Mouse (Mus musculus): Measurements from ENCODE around the gene Gm10570. TPM values are rescaled to one million over a fixed set of nuclear protein-coding genes. Genes with fewer than 3 reads are reported as not detected.

Gene Gm10570
- polyA plus RNA-seq, 2 experiments = 0.08 TPM; not detected in 1

DNA sequence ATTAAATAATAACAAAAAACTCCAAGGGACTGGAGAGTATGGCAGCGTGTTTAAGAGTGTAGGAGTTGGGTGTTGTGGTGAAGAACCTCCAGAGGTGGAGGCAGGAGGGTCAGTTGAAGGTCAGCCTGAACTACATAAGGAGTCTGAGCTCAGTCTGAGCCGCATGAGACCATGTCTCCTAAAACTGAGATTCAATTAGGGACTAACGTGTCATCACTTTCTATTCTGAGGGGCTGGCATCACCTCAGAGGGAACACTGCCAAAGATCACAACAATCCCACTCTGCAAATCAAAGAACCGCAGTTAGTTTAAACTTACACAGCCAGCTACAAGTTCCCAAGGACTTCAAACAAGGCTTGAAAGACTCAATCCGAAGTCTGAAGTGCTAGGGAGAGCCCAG is 15.1 kb upstream of the Gm10570 start:
- Histone ChIP-seq H3K4me2 (ENCODE audit: low read depth) (no peak overlapping the region), H3K27ac (no peak overlapping the region), H3K36me3 (replicated peaks; ENCODE audit: control insufficient read depth, insufficient read depth, low read depth) (peaks cover 10% of the 10 kb centered on the region), H3K4me3 (ENCODE audit: insufficient read depth in 1 of 2, low read depth in 2 of 2, low read length in 2 of 2) (no peak overlapping the region), H3K9me3 (ENCODE audit: control insufficient read depth, low read length) (no peaks in the 10 kb centered on the region), H3K4me1 (replicated peaks; ENCODE audit: control insufficient read depth in 2 of 2, insufficient read depth in 2 of 2, low read length in 1 of 2) (peaks cover 6 to 8% of the 10 kb centered on the region in 2 experiments; a peak in 3 of 4 replicates), H3K9ac (replicated peaks) (no peak overlapping the region), H3K27me3 (ENCODE audit: control insufficient read depth, insufficient read depth, low read length) (no peaks in the 10 kb centered on the region)
- ATAC-seq (ENCODE audit: insufficient read depth) (no peak), DNase-seq (ENCODE audit: low read depth in 3 of 3, low spot score in 3 of 3) (no peak)
- TF ChIP-seq CTCF (IDR thresholded peaks at IDR 0.05; ENCODE audit: low read depth) = no peak
- WGBS (ENCODE audit: insufficient replicate concordance) = 77% methylated on average over 5 of the region's 5 CpGs

- WGBS (ENCODE audit: insufficient replicate concordance) = 11% methylated on average over 1 of the region's 1 CpGs
- Histone ChIP-seq H3K9ac (replicated peaks) (no peak overlapping the region), H3K4me2 (ENCODE audit: low read depth) (no peak overlapping the region), H3K36me3 (replicated peaks; ENCODE audit: control insufficient read depth, insufficient read depth, low read depth) (peaks cover 10% of the 10 kb centered on the region), H3K4me1 (replicated peaks; ENCODE audit: control insufficient read depth in 2 of 2, insufficient read depth in 2 of 2, low read length in 1 of 2) (peaks cover 6 to 8% of the 10 kb centered on the region in 2 experiments; a peak in 3 of 4 replicates), H3K9me3 (ENCODE audit: control insufficient read depth, low read length) (no peaks in the 10 kb centered on the region), H3K27me3 (ENCODE audit: control insufficient read depth, insufficient read depth, low read length) (no peaks in the 10 kb centered on the region), H3K4me3 (ENCODE audit: insufficient read depth in 1 of 2, low read depth in 2 of 2, low read length in 2 of 2) (no peak overlapping the region), H3K27ac (no peak overlapping the region)
- no peak for DNase-seq (ENCODE audit: low read depth in 3 of 3, low spot score in 3 of 3)
- no peak for TF ChIP-seq EP300 (IDR thresholded peaks at IDR 0.05; ENCODE audit: low read depth)
- TF ChIP-seq CTCF (IDR thresholded peaks at IDR 0.05; ENCODE audit: low read depth) = no peak
- no peak for ATAC-seq (ENCODE audit: insufficient read depth)
These were observed 14.7 kb upstream of the Gm10570 start for GRCm38 (mm10) chr4:130323165-130323564.

DNA sequence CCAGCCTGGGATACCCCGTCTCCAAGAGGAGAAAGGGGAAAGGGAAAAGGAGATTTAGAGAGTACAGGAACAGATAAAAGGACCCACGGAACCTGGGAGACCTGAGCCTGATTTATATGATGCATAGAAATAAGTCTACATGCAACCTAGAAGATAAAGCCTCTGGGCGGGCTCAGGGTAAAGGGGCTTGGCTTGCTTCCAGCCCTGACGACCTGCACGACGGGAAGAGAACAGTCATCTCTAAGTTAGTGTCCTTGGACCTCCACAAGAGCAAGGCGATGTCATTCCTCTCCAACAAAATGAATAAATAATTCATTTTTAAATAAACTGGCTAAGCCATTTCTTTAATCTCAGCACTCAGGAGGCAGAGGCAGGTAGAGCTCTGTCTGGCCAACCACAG is 14.1 kb upstream of the Gm10570 start:
- no peak overlapping the region for H3K4me3 ChIP-seq (ENCODE audit: insufficient read depth in 1 of 2, low read depth in 2 of 2, low read length in 2 of 2)
- ATAC-seq (ENCODE audit: insufficient read depth) = no peak
- H3K27ac ChIP-seq = no peak overlapping the region
- no peaks in the 10 kb centered on the region for H3K27me3 ChIP-seq (ENCODE audit: control insufficient read depth, insufficient read depth, low read length)
- no peak for DNase-seq (ENCODE audit: low read depth in 3 of 3, low spot score in 3 of 3)
- no peaks in the 10 kb centered on the region for H3K9me3 ChIP-seq (ENCODE audit: control insufficient read depth, low read length)
- H3K36me3 ChIP-seq (replicated peaks; ENCODE audit: control insufficient read depth, insufficient read depth, low read depth) = peaks cover 10% of the 10 kb centered on the region
- 60% methylated on average over 7 of the region's 7 CpGs for WGBS (ENCODE audit: insufficient replicate concordance)
- H3K9ac ChIP-seq (replicated peaks) = no peak overlapping the region
- peaks cover 6 to 8% of the 10 kb centered on the region in 2 experiments; a peak in 3 of 4 replicates for H3K4me1 ChIP-seq (replicated peaks; ENCODE audit: control insufficient read depth in 2 of 2, insufficient read depth in 2 of 2, low read length in 1 of 2)
- H3K4me2 ChIP-seq (ENCODE audit: low read depth) = no peak overlapping the region
- TF ChIP-seq CTCF (IDR thresholded peaks at IDR 0.05; ENCODE audit: low read depth) (no peak), EP300 (IDR thresholded peaks at IDR 0.05; ENCODE audit: low read depth) (no peak)

DNA sequence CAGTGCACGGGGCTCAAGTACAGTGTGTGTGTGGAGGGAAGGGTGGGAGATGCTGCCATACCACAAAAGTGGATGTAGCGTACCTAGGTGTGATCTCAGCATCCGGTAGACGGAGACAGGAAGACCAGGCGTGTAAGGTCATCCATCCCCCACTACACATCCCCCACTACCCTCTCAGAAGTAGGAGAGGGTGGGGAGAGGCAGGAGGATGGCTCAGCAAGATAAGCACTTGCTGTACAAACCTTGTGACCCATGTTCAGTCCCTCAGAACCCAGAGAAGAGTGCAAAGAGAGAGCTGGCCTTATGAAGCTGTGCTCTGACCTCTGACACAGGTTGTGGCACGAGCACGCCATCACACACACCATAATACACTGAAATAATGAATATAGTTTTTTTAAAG is 13.2 kb upstream of the Gm10570 start:
- Histone ChIP-seq H3K4me1 (replicated peaks; ENCODE audit: control insufficient read depth in 2 of 2, insufficient read depth in 2 of 2, low read length in 1 of 2) (peaks cover 6 to 8% of the 10 kb centered on the region in 2 experiments; a peak in 3 of 4 replicates), H3K4me3 (ENCODE audit: insufficient read depth in 1 of 2, low read depth in 2 of 2, low read length in 2 of 2) (no peak overlapping the region), H3K36me3 (replicated peaks; ENCODE audit: control insufficient read depth, insufficient read depth, low read depth) (peaks cover 6% of the 10 kb centered on the region), H3K4me2 (ENCODE audit: low read depth) (no peak overlapping the region), H3K27ac (no peak overlapping the region), H3K9me3 (ENCODE audit: control insufficient read depth, low read length) (no peaks in the 10 kb centered on the region), H3K9ac (replicated peaks) (no peak overlapping the region), H3K27me3 (ENCODE audit: control insufficient read depth, insufficient read depth, low read length) (no peaks in the 10 kb centered on the region)
- 0 out of 2 replicates have a peak, but pooled peaks have one; percentile 37 for ATAC-seq (ENCODE audit: insufficient read depth)
- 69% methylated on average over 7 of the region's 7 CpGs for WGBS (ENCODE audit: insufficient replicate concordance)
- TF ChIP-seq CTCF (IDR thresholded peaks at IDR 0.05; ENCODE audit: low read depth) (no peak), EP300 (IDR thresholded peaks at IDR 0.05; ENCODE audit: low read depth) (no peak)
- DNase-seq (ENCODE audit: low read depth in 3 of 3, low spot score in 3 of 3) = no peak

DNA sequence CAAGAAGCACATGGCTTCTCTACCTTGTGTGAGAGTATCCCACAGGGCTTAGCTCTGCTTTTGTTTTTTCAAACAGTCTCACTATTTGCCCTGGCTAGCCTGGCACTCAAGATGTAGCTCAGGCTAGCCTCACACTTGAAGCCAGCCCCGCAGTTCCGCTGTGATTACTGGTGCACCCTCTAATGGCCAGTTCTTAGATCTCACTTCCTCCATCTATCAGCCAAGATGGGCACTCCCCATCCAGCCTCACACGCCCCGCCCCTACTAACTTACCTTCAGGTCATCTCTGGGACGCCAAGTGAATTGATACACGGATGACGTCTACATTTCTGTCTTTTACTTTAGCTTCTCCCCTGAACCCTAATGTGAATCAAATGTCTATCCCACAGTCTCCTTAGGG is 11.1 kb upstream of the Gm10570 start:
- H3K9me3 ChIP-seq (ENCODE audit: control insufficient read depth, low read length) = no peaks in the 10 kb centered on the region
- ATAC-seq (ENCODE audit: insufficient read depth) (no peak), DNase-seq (ENCODE audit: low read depth in 3 of 3, low spot score in 3 of 3) (no peak)
- H3K27me3 ChIP-seq (ENCODE audit: control insufficient read depth, insufficient read depth, low read length) = no peaks in the 10 kb centered on the region
- WGBS (ENCODE audit: insufficient replicate concordance) = 77% methylated on average over 7 of the region's 7 CpGs
- no peak overlapping the region for H3K27ac ChIP-seq
- H3K4me1 ChIP-seq (replicated peaks; ENCODE audit: control insufficient read depth in 2 of 2, insufficient read depth in 2 of 2, low read length in 1 of 2) = peaks cover 6 to 8% of the 10 kb centered on the region in 2 experiments; a peak in 3 of 4 replicates
- H3K9ac ChIP-seq (replicated peaks) = no peak overlapping the region
- no peak overlapping the region for H3K4me3 ChIP-seq (ENCODE audit: insufficient read depth in 1 of 2, low read depth in 2 of 2, low read length in 2 of 2)
- H3K4me2 ChIP-seq (ENCODE audit: low read depth) = no peak overlapping the region
- peaks cover 2% of the 10 kb centered on the region; the same call in 1 of the 2 replicates for H3K36me3 ChIP-seq (replicated peaks; ENCODE audit: control insufficient read depth, insufficient read depth, low read depth)
- TF ChIP-seq EP300 (IDR thresholded peaks at IDR 0.05; ENCODE audit: low read depth) (no peak), CTCF (IDR thresholded peaks at IDR 0.05; ENCODE audit: low read depth) (0 out of 2 replicates have a peak, but pooled peaks have one; percentile 14)
